Mouse (Mus musculus): ENCODE measurements at regions not wholly inside any gene's neighbourhood (a gene's known extent, or its start where the extent isn't known, plus 50 kb on each side); places are given as distances from the start of the nearest gene placed in this dataset.

DNA sequence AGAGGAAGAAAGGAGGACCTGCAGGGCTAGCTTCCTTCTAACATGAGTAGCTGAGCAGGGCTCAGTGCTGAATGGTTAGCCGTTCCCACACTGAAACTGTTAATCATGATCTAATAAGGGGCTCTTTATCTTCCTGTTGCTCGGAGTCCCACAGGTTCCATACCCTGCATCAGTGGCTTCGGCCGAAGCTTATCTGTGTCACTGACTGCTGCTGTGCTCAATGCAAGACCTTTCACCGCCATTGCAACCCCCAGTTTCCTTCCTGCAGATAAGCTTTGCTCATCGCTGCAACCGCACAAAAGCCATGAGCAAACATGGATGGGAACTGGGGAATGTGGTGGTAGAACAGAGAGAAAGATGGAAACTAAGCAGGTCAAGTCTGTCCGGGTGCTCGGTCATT is 63.5 kb upstream of the Ahr start:
- H3K9ac ChIP-seq = no peak overlapping the region
- DNase-seq = no peak
- no peak overlapping the region for H3K27ac ChIP-seq (ENCODE audit: low read depth)
- no peak for TF ChIP-seq CTCF (IDR thresholded peaks at IDR 0.05; ENCODE audit: low read depth)
- no peaks in the 10 kb centered on the region for H3K9me3 ChIP-seq (ENCODE audit: low read depth, low read length)
- H3K27me3 ChIP-seq (ENCODE audit: insufficient read depth, low read length) = no peaks in the 10 kb centered on the region
- 61% methylated on average over 9 of the region's 9 CpGs for WGBS
- no peaks in the 10 kb centered on the region for H3K4me1 ChIP-seq (ENCODE audit: insufficient read depth)
- no peaks in the 10 kb centered on the region for H3K36me3 ChIP-seq (ENCODE audit: insufficient read depth)
- H3K4me3 ChIP-seq (ENCODE audit: low read depth, low read length) = no peak overlapping the region
- ATAC-seq (ENCODE audit: insufficient read depth) = no peak
- no peak overlapping the region for H3K4me2 ChIP-seq

DNA sequence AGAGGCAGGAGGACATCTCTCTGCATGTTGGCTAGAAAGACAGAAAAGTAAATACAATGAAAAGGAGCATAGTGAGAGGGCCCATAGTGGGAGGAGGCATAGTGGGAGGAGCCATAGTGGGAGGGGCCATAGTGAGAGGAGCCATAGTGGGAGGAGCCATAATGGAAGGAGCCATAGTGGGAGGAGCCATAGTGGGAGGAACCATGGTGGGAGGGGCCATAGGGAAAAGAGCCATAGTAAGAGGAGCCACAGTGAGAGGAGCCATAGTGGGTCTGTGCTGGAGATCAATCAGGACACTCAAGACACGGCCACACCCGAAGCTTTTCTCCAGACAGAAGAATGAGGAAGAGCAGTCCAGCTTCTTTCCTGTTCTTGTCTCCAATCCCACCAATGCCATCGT is 58.0 kb upstream of the Ahr start:
- no peaks in the 10 kb centered on the region for H3K4me1 ChIP-seq (ENCODE audit: insufficient read depth)
- DNase-seq = no peak
- no peak overlapping the region for H3K27ac ChIP-seq (ENCODE audit: low read depth)
- WGBS = 84% methylated on average over 3 of the region's 3 CpGs
- H3K36me3 ChIP-seq (ENCODE audit: insufficient read depth) = no peaks in the 10 kb centered on the region
- no peak for TF ChIP-seq CTCF (IDR thresholded peaks at IDR 0.05; ENCODE audit: low read depth)
- no peak overlapping the region for H3K4me2 ChIP-seq
- ATAC-seq (ENCODE audit: insufficient read depth) = no peak
- no peak overlapping the region for H3K9ac ChIP-seq
- H3K4me3 ChIP-seq (ENCODE audit: low read depth, low read length) = no peak overlapping the region
- no peaks in the 10 kb centered on the region for H3K27me3 ChIP-seq (ENCODE audit: insufficient read depth, low read length)
- no peaks in the 10 kb centered on the region for H3K9me3 ChIP-seq (ENCODE audit: low read depth, low read length)

All from lung, embryonic 14.5 days (tissue).